Mouse (Mus musculus) lung, adult 2 months (tissue): Measurements from ENCODE around the gene Naglu. TPM values are rescaled to one million over a fixed set of nuclear protein-coding genes. Genes with fewer than 3 reads are reported as not detected.

Experiments used
- DNase-seq: peaks from one replicate; pipeline ENCODE4 v3.0.0; 2022
- H3K4me1 ChIP-seq: fragments of 200-500 bp; 2 replicates; pipeline ENCODE4 v1.6.1; 2011; ENCODE audit warnings: low read length; ENCODE audit not compliant: control insufficient read depth, insufficient read depth
- H3K4me3 ChIP-seq: fragments of 200-500 bp; replicated peaks from 2 replicates; pipeline ENCODE3; 2011; ENCODE audit warnings: low read depth, mild to moderate bottlenecking, control low read depth, low read length; ENCODE audit errors: extremely low read depth
- CTCF ChIP-seq: fragments of 200-500 bp; IDR thresholded peaks from 2 replicates; pipeline ENCODE4 v1.5.1; 2011; ENCODE audit warnings: mild to moderate bottlenecking, low read length, control low read depth; ENCODE audit not compliant: insufficient read depth
- POLR2A ChIP-seq: fragments of 200-500 bp; IDR thresholded peaks from 2 replicates; pipeline ENCODE4 v1.6.1; 2011; ENCODE audit warnings: low read depth, mild to moderate bottlenecking, control low read depth, low read length, borderline replicate concordance; ENCODE audit errors: extremely low read depth
- WGBS: fragments of 180-500 bp; shearing (Covaris S2); methylation state at CpG from one replicate; pipeline ENCODE4 v1.1.7; 2018; 5-methylcytosine and 5-hydroxymethylcytosine counted together
- polyA plus RNA-seq: library from polyadenylated mRNA; depleted of rRNA; stranded (reverse); fragments of >200 nt; gene quantifications from 2 replicates; pipeline ENCODE4 v1.2.3, GENCODE M21; 2012

Naglu gene
- polyA plus RNA-seq, 1 experiment: 32.2 TPM

- no peak for DNase-seq
- 17% methylated on average over 27 of the region's 27 CpGs for WGBS
- Histone ChIP-seq H3K4me3 (no peak overlapping the region), H3K4me1 (peaks cover 3% of the 10 kb centered on the region)
- TF ChIP-seq CTCF (no peak), POLR2A (no peak)
These were observed 9.9 kb downstream of the Naglu start for GRCm38 (mm10) chr11:101079746-101080145.

DNA sequence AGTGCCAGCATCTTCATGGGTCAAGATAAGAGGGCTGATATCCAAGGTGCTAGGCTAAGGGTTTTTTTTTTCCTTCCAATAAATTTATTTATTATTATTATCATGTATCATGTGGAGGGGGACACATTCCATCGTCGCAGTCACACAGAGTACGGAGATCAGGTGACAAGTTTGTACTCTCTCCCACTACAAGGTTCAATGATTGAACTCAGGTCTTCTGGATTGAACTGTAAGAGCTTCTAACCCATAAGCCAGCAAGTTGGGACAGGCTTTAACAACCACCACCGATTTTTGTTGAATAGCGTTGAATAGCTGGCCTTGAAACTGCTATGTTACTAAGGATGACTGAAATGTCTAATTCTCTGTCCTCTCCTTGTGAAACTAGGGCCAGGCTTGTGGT is 10.6 kb downstream of the Naglu start:
- Histone ChIP-seq H3K4me1 (peaks cover 3% of the 10 kb centered on the region), H3K4me3 (no peak overlapping the region)
- TF ChIP-seq POLR2A: no peak
- TF ChIP-seq CTCF: no peak
- no peak for DNase-seq
- 76% methylated on average over 5 of the region's 5 CpGs for WGBS

DNA sequence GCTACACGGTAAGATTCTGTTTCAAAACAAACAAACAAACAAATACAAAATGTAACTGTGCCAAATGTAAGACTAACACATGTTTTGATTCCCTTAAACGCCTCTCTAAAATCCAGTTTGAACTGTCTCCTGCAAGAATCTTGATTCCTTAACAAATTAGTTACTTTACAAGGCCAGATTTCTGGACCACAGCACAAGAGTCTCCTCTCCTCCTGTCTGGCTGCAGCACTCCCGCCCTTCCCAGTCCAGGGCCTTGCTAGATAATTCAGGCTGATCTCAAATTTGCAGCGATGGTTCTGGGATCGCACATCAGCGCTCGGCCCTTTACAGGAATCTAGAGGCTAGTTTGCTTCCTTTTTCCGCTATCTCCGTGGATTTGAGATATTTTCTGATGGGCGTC is 11.8 kb downstream of the Naglu start:
- no peak for DNase-seq
- 8% methylated on average over 10 of the region's 10 CpGs for WGBS
- peaks cover 7% of the 10 kb centered on the region for H3K4me1 ChIP-seq
- TF ChIP-seq POLR2A (no peak), CTCF (no peak)
- H3K4me3 ChIP-seq: peak overlapping the region; percentile 37

DNA sequence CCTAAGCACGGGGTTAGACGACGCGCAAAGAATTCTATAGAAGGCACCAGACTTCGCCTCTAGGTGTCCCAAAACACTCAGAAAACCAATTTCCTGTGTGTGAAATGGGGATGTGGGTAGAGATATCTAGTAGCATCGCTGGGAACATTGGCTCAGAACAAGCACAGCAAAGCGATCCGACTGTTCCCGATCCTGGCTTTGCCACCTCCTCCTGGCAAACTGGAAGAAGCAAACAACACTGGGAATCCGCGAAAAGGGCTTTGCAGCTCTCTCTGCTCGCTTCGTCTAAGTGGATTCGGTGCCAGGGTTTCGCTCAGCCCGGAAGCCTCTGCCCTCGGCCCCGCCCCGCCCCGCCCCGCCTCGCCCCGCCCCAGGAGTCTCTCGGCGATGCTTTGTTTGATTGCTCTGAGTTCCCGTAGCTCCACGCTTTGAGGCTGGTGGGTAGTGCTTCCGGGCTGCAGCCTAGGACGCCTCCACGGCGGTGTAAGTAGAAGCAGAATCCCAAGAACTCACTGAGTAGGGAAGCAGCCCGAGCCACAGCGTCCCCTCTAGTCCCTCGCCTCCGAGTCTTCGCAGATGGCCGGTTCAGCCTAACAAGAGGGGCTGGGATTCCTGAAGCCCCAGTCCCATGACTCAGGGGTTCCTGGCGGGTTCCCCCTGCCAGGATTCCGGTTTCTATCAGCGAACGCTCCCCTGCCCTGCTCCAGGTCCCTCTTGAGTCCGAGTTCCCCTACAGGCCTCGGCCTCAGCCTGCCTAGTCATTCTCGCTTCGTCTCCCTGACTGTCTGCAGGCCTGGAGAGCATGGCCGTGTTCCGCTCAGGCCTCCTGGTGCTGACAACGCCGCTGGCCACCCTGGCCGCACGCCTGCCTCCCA is 12.6 kb downstream of the Naglu start, which contains the start of gene Coasy:
TSS of gene Coasy (plus strand) at position 358 of the 875 bp plus-strand sequence.
- under 1% methylated on average over 51 of the region's 51 CpGs for WGBS
- peak; percentile 66; the same call in 1 of the 2 replicates for TF ChIP-seq POLR2A
- peak; percentile 27; the same call in 1 of the 2 replicates for TF ChIP-seq CTCF
- Histone ChIP-seq H3K4me1 (peaks cover 8% of the 10 kb centered on the region), H3K4me3 (peak within 1 kb of the TSS; percentile 87)
- DNase-seq: peak; percentile 82

GRCm38 (mm10) chr11:101083083-101083697 is 13.4 kb downstream of the Naglu start:
- Histone ChIP-seq H3K4me3 (peak overlapping the region; percentile 87), H3K4me1 (peaks cover 12% of the 10 kb centered on the region)
- DNase-seq: no peak
- 24% methylated on average over 19 of the region's 19 CpGs for WGBS
- TF ChIP-seq CTCF: no peak
- TF ChIP-seq POLR2A: no peak

- WGBS: 84% methylated on average over 14 of the region's 14 CpGs
- Histone ChIP-seq H3K4me1 (peaks cover 12% of the 10 kb centered on the region), H3K4me3 (no peak overlapping the region)
- no peak for TF ChIP-seq POLR2A
- TF ChIP-seq CTCF: no peak
- no peak for DNase-seq
These were observed 14.4 kb downstream of the Naglu start for GRCm38 (mm10) chr11:101084246-101084645.

DNA sequence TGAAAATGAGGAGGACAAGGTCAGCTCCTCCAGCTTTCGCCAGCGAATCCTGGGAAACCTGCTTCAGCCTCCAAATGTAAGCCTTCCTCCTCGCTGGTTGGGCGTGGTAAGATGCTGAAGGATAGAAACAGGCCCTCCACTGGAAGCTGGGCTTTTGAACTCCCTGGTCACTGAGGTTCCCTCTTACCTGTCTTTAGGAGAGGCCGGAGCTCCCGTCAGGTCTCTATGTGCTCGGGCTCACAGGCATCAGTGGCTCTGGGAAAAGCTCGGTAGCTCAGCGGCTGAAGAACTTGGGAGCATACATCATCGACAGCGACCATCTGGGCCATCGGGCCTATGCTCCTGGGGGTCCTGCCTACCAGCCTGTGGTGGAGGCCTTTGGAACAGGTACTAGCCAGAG is 15.0 kb downstream of the Naglu start:
- TF ChIP-seq CTCF: no peak
- TF ChIP-seq POLR2A: no peak

DNA sequence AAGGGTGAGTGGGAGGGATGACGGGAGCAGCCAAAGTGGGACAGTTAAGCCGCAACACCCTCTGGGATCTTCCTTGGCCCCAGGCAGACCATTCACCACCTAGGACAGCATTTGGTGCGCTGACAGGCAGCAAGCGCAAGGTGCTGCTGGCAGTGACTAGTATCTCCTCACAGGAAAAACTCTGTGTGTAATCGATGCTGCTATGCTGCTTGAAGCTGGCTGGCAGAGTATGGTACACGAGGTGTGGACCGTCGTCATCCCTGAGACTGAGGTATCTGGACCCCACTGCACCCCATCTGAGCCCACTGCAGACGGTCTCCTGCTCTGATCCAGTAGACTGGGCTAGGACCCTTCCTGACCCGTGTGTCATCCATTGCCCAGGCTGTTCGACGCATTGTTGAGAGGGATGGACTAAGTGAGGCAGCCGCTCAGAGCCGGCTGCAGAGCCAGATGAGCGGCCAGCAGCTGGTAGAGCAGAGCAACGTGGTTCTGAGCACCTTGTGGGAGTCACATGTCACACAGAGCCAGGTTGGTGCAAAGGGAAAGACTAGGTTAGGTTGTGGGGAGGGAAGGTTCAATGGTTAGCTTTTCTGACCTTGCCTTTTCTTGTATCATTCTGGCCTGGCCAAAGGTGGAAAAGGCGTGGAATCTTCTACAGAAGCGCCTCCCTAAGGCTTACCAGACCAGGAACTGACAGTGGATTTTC is 16.0 kb downstream of the Naglu start:
- Histone ChIP-seq H3K4me3 (no peak overlapping the region), H3K4me1 (peaks cover 12% of the 10 kb centered on the region)
- no peak for DNase-seq
- TF ChIP-seq POLR2A (no peak), CTCF (no peak)
- 94% methylated on average over 18 of the region's 18 CpGs for WGBS

More for the DNA sequence above, 15.0 kb downstream of the Naglu start:
- WGBS: 94% methylated on average over 12 of the region's 12 CpGs
- peaks cover 12% of the 10 kb centered on the region for H3K4me1 ChIP-seq
- H3K4me3 ChIP-seq: no peak overlapping the region
- DNase-seq: no peak

DNA sequence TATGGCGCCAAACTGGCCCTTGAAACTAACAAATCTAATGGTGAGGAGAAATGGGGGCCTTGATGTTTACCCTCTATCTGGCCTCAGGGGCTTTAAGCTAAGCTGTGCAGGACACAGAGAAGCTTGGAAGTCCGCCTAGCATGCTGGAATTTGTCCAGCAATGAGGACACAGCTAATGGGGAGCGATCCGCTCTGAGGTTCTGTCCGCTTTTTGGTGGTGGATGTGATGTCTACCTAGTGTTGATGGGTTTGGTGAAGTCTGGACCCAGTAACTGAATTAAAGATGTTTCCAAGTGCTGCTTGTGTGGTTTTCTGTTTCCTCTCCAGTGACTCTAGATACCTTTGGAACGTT is 16.5 kb downstream of the Naglu start:
- DNase-seq: no peak
- H3K4me3 ChIP-seq: no peak overlapping the region
- peaks cover 12% of the 10 kb centered on the region for H3K4me1 ChIP-seq
- 67% methylated on average over 6 of the region's 6 CpGs for WGBS
- TF ChIP-seq CTCF (no peak), POLR2A (no peak)
